8 mouse cellular contexts compared by ENCODE assay signal in the genomic region with DNA sequence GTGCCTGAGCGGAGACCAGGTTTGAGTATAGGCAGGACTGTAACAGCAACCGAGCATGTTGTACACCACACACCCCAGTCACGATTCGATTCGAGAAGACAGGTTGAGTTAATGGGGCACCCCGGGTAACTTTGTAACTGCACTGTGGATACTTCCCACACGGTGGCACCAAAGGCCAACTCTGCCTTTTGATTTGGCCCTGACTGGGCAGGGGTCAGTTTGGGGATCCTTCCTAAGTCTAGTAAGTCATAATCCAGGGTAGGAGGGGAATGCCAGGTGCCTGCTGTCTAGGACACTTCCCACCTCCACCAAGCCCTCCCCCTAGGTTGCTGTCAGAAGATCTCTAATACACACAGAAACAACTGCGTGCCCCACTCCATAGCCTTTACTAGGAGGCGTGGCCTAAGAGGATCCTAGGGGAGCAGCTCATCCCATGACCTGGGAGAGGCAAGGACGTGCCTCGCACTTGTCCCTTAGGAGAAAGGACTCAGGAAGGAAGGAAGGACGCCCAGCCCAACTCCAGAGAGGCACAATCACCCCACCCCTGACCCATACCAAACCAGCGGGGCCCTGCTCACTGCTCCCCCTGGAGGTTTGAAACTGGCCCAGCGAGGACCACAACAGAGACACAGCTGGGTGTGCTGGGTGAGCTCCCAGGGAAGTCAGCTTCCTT. TPM values are rescaled to one million over a fixed set of nuclear protein-coding genes. Genes with fewer than 3 reads are reported as not detected.
DNase-seq lines count a peak whose midpoint lies in the region; ATAC-seq and TF ChIP-seq lines count a peak whose summit lies in the region.

No protein-coding gene starts in this region.

- 7% methylated on average over 14 of the region's 14 CpGs for WGBS in embryonic facial prominence, embryonic 12.5 days
- WGBS in heart, embryonic 14.5 days: 6% methylated on average over 14 of the region's 14 CpGs
- WGBS in kidney, postnatal 0 days: 7% methylated on average over 14 of the region's 14 CpGs

- TF ChIP-seq CTCF in kidney, postnatal 0 days (IDR thresholded peaks at IDR 0.05; ENCODE audit: low read depth): peak; percentile 79

- no peaks in the 10 kb centered on the region for H3K9me3 ChIP-seq in embryonic facial prominence, embryonic 12.5 days
- H3K9me3 ChIP-seq in heart, embryonic 14.5 days (ENCODE audit: control insufficient read depth, low read length): no peaks in the 10 kb centered on the region
- H3K9me3 ChIP-seq in kidney, postnatal 0 days (replicated peaks; ENCODE audit: low read length): no peaks in the 10 kb centered on the region

- peak overlapping the region; percentile 18; the same call in 1 of the 2 replicates for H3K4me2 ChIP-seq in embryonic facial prominence, embryonic 12.5 days (replicated peaks)
- H3K4me2 ChIP-seq in heart, embryonic 14.5 days (ENCODE audit: low read length): peak overlapping the region; percentile 64
- H3K4me2 ChIP-seq in kidney, postnatal 0 days (ENCODE audit: low read length): peak overlapping the region; percentile 45

- H3K4me3 ChIP-seq in embryonic facial prominence, embryonic 12.5 days: no peak overlapping the region
- peak overlapping the region; percentile 25 to 29 for H3K4me3 ChIP-seq in heart, embryonic 14.5 days (ENCODE audit: control insufficient read depth in 1 of 2, insufficient read depth in 1 of 2, low read depth in 1 of 2, low read length in 2 of 2)
- H3K4me3 ChIP-seq in kidney, postnatal 0 days (replicated peaks; ENCODE audit: low read depth, low read length): peak overlapping the region; percentile 15; the same call in 1 of the 2 replicates

- H3K36me3 ChIP-seq in embryonic facial prominence, embryonic 12.5 days: no peaks in the 10 kb centered on the region
- H3K36me3 ChIP-seq in heart, embryonic 14.5 days (ENCODE audit: control insufficient read depth, insufficient read depth, low read length): no peaks in the 10 kb centered on the region
- H3K36me3 ChIP-seq in kidney, postnatal 0 days (ENCODE audit: insufficient read depth, low read length): no peaks in the 10 kb centered on the region

- intact Hi-C loops in left cerebral cortex, postnatal 14 days (cut with DNase I): no loop called here

- ATAC-seq in embryonic facial prominence, embryonic 12.5 days (ENCODE audit: insufficient number of reproducible peaks, insufficient read depth, low FRiP score, low TSS enrichment): no peak; the same call in 1 of the 2 replicates
- ATAC-seq in heart, embryonic 14.5 days (ENCODE audit: insufficient number of reproducible peaks, insufficient read depth, low FRiP score, low read depth): peak; percentile 57
- peak; percentile 57 for ATAC-seq in kidney, postnatal 0 days (replicated peaks; ENCODE audit: low FRiP score, low read depth)

- peaks cover 10% of the 10 kb centered on the region for H3K4me1 ChIP-seq in embryonic facial prominence, embryonic 12.5 days
- peaks cover 8 to 18% of the 10 kb centered on the region in 2 experiments for H3K4me1 ChIP-seq in heart, embryonic 14.5 days (ENCODE audit: control insufficient read depth in 2 of 2, insufficient read depth in 2 of 2, low read length in 2 of 2)
- H3K4me1 ChIP-seq in kidney, postnatal 0 days (replicated peaks; ENCODE audit: insufficient read depth, low read length): 0 out of 2 replicates have a peak, but pooled peaks cover 3% of the 10 kb centered on the region

- H3K9ac ChIP-seq in embryonic facial prominence, embryonic 12.5 days: no peak overlapping the region
- peak overlapping the region; percentile 47; the same call in 1 of the 2 replicates for H3K9ac ChIP-seq in heart, embryonic 14.5 days (ENCODE audit: low read length)
- peak overlapping the region; percentile 18; the same call in 1 of the 2 replicates for H3K9ac ChIP-seq in kidney, postnatal 0 days (ENCODE audit: low read depth, low read length)

- no peaks in the 10 kb centered on the region for H3K27me3 ChIP-seq in embryonic facial prominence, embryonic 12.5 days
- no peaks in the 10 kb centered on the region for H3K27me3 ChIP-seq in heart, embryonic 14.5 days (ENCODE audit: control insufficient read depth, insufficient read depth, low read length)
- no peaks in the 10 kb centered on the region for H3K27me3 ChIP-seq in kidney, postnatal 0 days (ENCODE audit: insufficient read depth, low read length)

- peak; percentile 88 for DNase-seq in ES-CJ7 (ENCODE audit: low read depth, low spot score)
- peak; percentile 81 for DNase-seq in adrenal gland, postnatal 10 days
- DNase-seq in kidney, postnatal 0 days (ENCODE audit: low spot score): peak; percentile 76
- DNase-seq in lung, postnatal 4 days: peak; percentile 88 to 89
- peak; percentile 55 to 83 for DNase-seq in spleen, adult 18-20 months
- DNase-seq in left cerebral cortex, postnatal 14 days (ENCODE audit: low spot score in 2 of 2): no peak

- no peak overlapping the region for H3K27ac ChIP-seq in embryonic facial prominence, embryonic 12.5 days
- no peak overlapping the region for H3K27ac ChIP-seq in heart, embryonic 14.5 days (replicated peaks in 1 of 2; ENCODE audit: control insufficient read depth in 1 of 2, insufficient read depth in 1 of 2, low read depth in 2 of 2, low read length in 2 of 2)
- peak overlapping the region; percentile 85 for H3K27ac ChIP-seq in kidney, postnatal 0 days

RNA-seq across cellular contexts. Expression of a gene that starts 8.6 kb away (rescaled TPM):
- total RNA-seq in adrenal gland, postnatal 10 days (2021): 10 to 100 TPM; 30.4 to 34.5 TPM
- polyA plus RNA-seq in embryonic facial prominence, embryonic 12.5 days (2016; fragmentation: Nextera tagmentation; extraction: Ambion mirVana): 14.6 and 15.3 TPM in 2 replicates
- polyA plus RNA-seq in heart, embryonic 14.5 days (2014; fragmentation: Nextera tagmentation; extraction: Ambion mirVana): 25.7 and 25.8 TPM in 2 replicates
- polyA plus RNA-seq in kidney, postnatal 0 days (2015; fragmentation: Nextera tagmentation; extraction: Ambion mirVana): 40.9 and 44.4 TPM in 2 replicates
- total RNA-seq in left cerebral cortex, postnatal 14 days (2021): 10 to 100 TPM; 81.0 to 81.3 TPM

RNA-seq across cellular contexts. Expression of a gene that starts 30.7 kb away (rescaled TPM):
- total RNA-seq in adrenal gland, postnatal 10 days (2021): 10 to 100 TPM; 92.8 to 94.0 TPM
- 75.4 and 84.3 TPM in 2 replicates for polyA plus RNA-seq in embryonic facial prominence, embryonic 12.5 days (2016; fragmentation: Nextera tagmentation; extraction: Ambion mirVana)
- 59.1 and 64.5 TPM in 2 replicates for polyA plus RNA-seq in heart, embryonic 14.5 days (2014; fragmentation: Nextera tagmentation; extraction: Ambion mirVana)
- 112 and 122 TPM in 2 replicates for polyA plus RNA-seq in kidney, postnatal 0 days (2015; fragmentation: Nextera tagmentation; extraction: Ambion mirVana)
- total RNA-seq in left cerebral cortex, postnatal 14 days (2021): 100 to 1,000 TPM; 347 to 370 TPM

RNA-seq across cellular contexts. Expression of a gene that starts 39.9 kb away (rescaled TPM):
- 10 to 100 TPM; 53.0 to 62.3 TPM for total RNA-seq in adrenal gland, postnatal 10 days (2021)
- polyA plus RNA-seq in embryonic facial prominence, embryonic 12.5 days (2016; fragmentation: Nextera tagmentation; extraction: Ambion mirVana): 138 and 152 TPM in 2 replicates
- 54.7 and 62.5 TPM in 2 replicates for polyA plus RNA-seq in heart, embryonic 14.5 days (2014; fragmentation: Nextera tagmentation; extraction: Ambion mirVana)
- 85.5 and 89.4 TPM in 2 replicates for polyA plus RNA-seq in kidney, postnatal 0 days (2015; fragmentation: Nextera tagmentation; extraction: Ambion mirVana)
- 10 to 100 TPM; 57.5 to 58.9 TPM for total RNA-seq in left cerebral cortex, postnatal 14 days (2021)

RNA-seq across cellular contexts. Expression of a gene that starts 40.7 kb away (rescaled TPM):
- total RNA-seq in adrenal gland, postnatal 10 days (2021): 1 to 10 TPM in 1 of 2 experiments, under 1 TPM in 1; 0.97 to 1.3 TPM
- 1.5 and 1.7 TPM in 2 replicates for polyA plus RNA-seq in embryonic facial prominence, embryonic 12.5 days (2016; fragmentation: Nextera tagmentation; extraction: Ambion mirVana)
- 0.54 TPM in 2 replicates for polyA plus RNA-seq in heart, embryonic 14.5 days (2014; fragmentation: Nextera tagmentation; extraction: Ambion mirVana)
- polyA plus RNA-seq in kidney, postnatal 0 days (2015; fragmentation: Nextera tagmentation; extraction: Ambion mirVana): 0.61 and 1.2 TPM in 2 replicates
- under 1 TPM in 1 of 2 experiments, not detected in 1; 0.51 TPM for total RNA-seq in left cerebral cortex, postnatal 14 days (2021)

Comparison
In these comparisons a context has a peak if more than half of its experiments do, and no peak if none do; other contexts are left out.
1. DNase-seq: peak in ES-CJ7 (single experiment), adrenal gland, postnatal 10 days (single experiment), kidney, postnatal 0 days (single experiment), lung, postnatal 4 days (2 of 2) and spleen, adult 18-20 months (2 of 2); none in left cerebral cortex, postnatal 14 days (0 of 2).
2. Peak in every context shown above with its lines, with median percentiles within 50 percentile points of each other: H3K4me2 ChIP-seq.